Mouse (Mus musculus): ENCODE measurements around the gene Ucp3. TPM values are rescaled to one million over a fixed set of nuclear protein-coding genes. Genes with fewer than 3 reads are reported as not detected.

Ucp3 gene
- polyA plus RNA-seq, 1 experiment = not detected

- peaks cover 47% of the 10 kb centered on the region for H3K4me1 ChIP-seq (ENCODE audit: control insufficient read depth, insufficient read depth, low read length)
- peak overlapping the region; percentile 42 for H3K4me3 ChIP-seq (ENCODE audit: insufficient read depth, low read length)
- no peak for TF ChIP-seq CTCF (IDR thresholded peaks at IDR 0.05; ENCODE audit: low read depth, low read length)
- no peak for TF ChIP-seq POLR2A (IDR thresholded peaks at IDR 0.05; ENCODE audit: borderline replicate concordance, low read depth, low read length)
- H3K27ac ChIP-seq (ENCODE audit: insufficient read depth, low read depth, low read length) = peak overlapping the region; percentile 97
Measured at GRCm38 (mm10) chr7:100534216-100534615, 61.4 kb downstream of the Ucp3 start.

GRCm38 (mm10) chr7:100535831-100536230 is 63.0 kb downstream of the Ucp3 start:
- no peak overlapping the region for H3K27ac ChIP-seq (ENCODE audit: insufficient read depth, low read depth, low read length)
- no peak overlapping the region for H3K4me3 ChIP-seq (ENCODE audit: insufficient read depth, low read length)
- no peak for TF ChIP-seq CTCF (IDR thresholded peaks at IDR 0.05; ENCODE audit: low read depth, low read length)
- no peak for TF ChIP-seq POLR2A (IDR thresholded peaks at IDR 0.05; ENCODE audit: borderline replicate concordance, low read depth, low read length)
- peaks cover 47% of the 10 kb centered on the region for H3K4me1 ChIP-seq (ENCODE audit: control insufficient read depth, insufficient read depth, low read length)

Other genes starting within 250 kb of the Ucp3 start
- gene Pgm2l1, start 245.6 kb upstream of the Ucp3 start, polyA plus RNA-seq (2012; ENCODE audit: insufficient read depth, insufficient read length, missing spikeins) = 14.1 and 14.4 TPM in 2 replicates
- gene P4ha3, start 187.5 kb upstream of the Ucp3 start, polyA plus RNA-seq (2012; ENCODE audit: insufficient read depth, insufficient read length, missing spikeins) = 0.29 TPM in 1 of 2 replicates, not detected in the other
- gene C2cd3, start 100.8 kb upstream of the Ucp3 start, polyA plus RNA-seq (2012; ENCODE audit: insufficient read depth, insufficient read length, missing spikeins) = 20.9 and 21.6 TPM in 2 replicates
- gene Ppme1, start 100.7 kb upstream of the Ucp3 start, polyA plus RNA-seq (2012; ENCODE audit: insufficient read depth, insufficient read length, missing spikeins) = 21.1 and 23.6 TPM in 2 replicates
- 1,592 and 1,654 TPM in 2 replicates for gene Ucp2, start 20.3 kb downstream of the Ucp3 start, polyA plus RNA-seq (2012; ENCODE audit: insufficient read depth, insufficient read length, missing spikeins)
- 0.63 and 1.5 TPM in 2 replicates for gene Dnajb13, start 42.0 kb downstream of the Ucp3 start, polyA plus RNA-seq (2012; ENCODE audit: insufficient read depth, insufficient read length, missing spikeins)
- 25.9 and 29.7 TPM in 2 replicates for gene Coa4, start 64.1 kb downstream of the Ucp3 start, polyA plus RNA-seq (2012; ENCODE audit: insufficient read depth, insufficient read length, missing spikeins)
- 71.7 and 74.1 TPM in 2 replicates for gene Rab6a, start 134.4 kb downstream of the Ucp3 start, polyA plus RNA-seq (2012; ENCODE audit: insufficient read depth, insufficient read length, missing spikeins)
- 59.3 and 60.3 TPM in 2 replicates for gene Mrpl48, start 135.3 kb downstream of the Ucp3 start, polyA plus RNA-seq (2012; ENCODE audit: insufficient read depth, insufficient read length, missing spikeins)
- gene Plekhb1, start 189.4 kb downstream of the Ucp3 start, polyA plus RNA-seq (2012; ENCODE audit: insufficient read depth, insufficient read length, missing spikeins) = not detected in 2 replicates
- 30.6 and 32.1 TPM in 2 replicates for gene Fam168a, start 233.6 kb downstream of the Ucp3 start, polyA plus RNA-seq (2012; ENCODE audit: insufficient read depth, insufficient read length, missing spikeins)